Mouse (Mus musculus) embryonic facial prominence, embryonic 15.5 days (tissue): ENCODE data around the gene Gm10337. TPM values are rescaled to one million over a fixed set of nuclear protein-coding genes. Genes with fewer than 3 reads are reported as not detected.

Experiments
- ATAC-seq: fragments of 200-750 bp; cut with Nextera tagmentation; 2 replicates; pipeline ENCODE4 v1.8.0; 2017; ENCODE audit warnings: low read depth, moderate TSS enrichment; ENCODE audit not compliant: insufficient number of reproducible peaks, low FRiP score, low TSS enrichment
- H3K27ac ChIP-seq: fragments of 300-500 bp; sonication (generic); replicated peaks from 2 replicates; pipeline ENCODE4 v1.5.1; 2015; ENCODE audit warnings: mild to moderate bottlenecking, inconsistent platforms
- H3K27me3 ChIP-seq: fragments of 300-500 bp; sonication (generic); 2 replicates; pipeline ENCODE4 v1.6.1; 2015; ENCODE audit warnings: inconsistent platforms
- H3K36me3 ChIP-seq: fragments of 300-500 bp; sonication (generic); 2 replicates; pipeline ENCODE4 v1.6.1; 2015; ENCODE audit warnings: mild to moderate bottlenecking, inconsistent platforms
- H3K4me1 ChIP-seq: fragments of 300-500 bp; sonication (generic); 2 replicates; pipeline ENCODE4 v1.6.1; 2015; ENCODE audit warnings: inconsistent platforms
- H3K4me2 ChIP-seq: fragments of 300-500 bp; sonication (generic); replicated peaks from 2 replicates; pipeline ENCODE4 v1.6.1; 2015; ENCODE audit warnings: mild to moderate bottlenecking, inconsistent platforms
- H3K4me3 ChIP-seq: fragments of 300-500 bp; sonication (generic); replicated peaks from 2 replicates; pipeline ENCODE4 v1.5.1; 2015; ENCODE audit warnings: mild to moderate bottlenecking, inconsistent platforms
- H3K9ac ChIP-seq: fragments of 300-500 bp; sonication (generic); 2 replicates; pipeline ENCODE4 v1.6.1; 2015; ENCODE audit warnings: inconsistent platforms
- H3K9me3 ChIP-seq: fragments of 300-500 bp; sonication (generic); replicated peaks from 2 replicates; pipeline ENCODE4 v1.6.1; 2016; ENCODE audit warnings: inconsistent platforms
- WGBS: fragments of 180-500 bp; shearing (Covaris S2); methylation state at CpG from one replicate; pipeline ENCODE4 v1.1.7; 2015; 5-methylcytosine and 5-hydroxymethylcytosine counted together
- polyA plus RNA-seq: library from polyadenylated mRNA; unstranded; fragments of >200 nt; fragmentation: Nextera tagmentation; extraction: Ambion mirVana; gene quantifications from 2 replicates; pipeline ENCODE4 v1.2.1, GENCODE M21; 2015

Gm10337 gene
- 5.1 TPM in 1 of 2 replicates, not detected in the other for polyA plus RNA-seq

GRCm38 (mm10) chr15:102503447-102503846 is at the start of gene Gm10337:
TSS of gene Gm10337 (plus strand) at chr15:102503722.
- Histone ChIP-seq H3K27me3 (no peaks in the 10 kb centered on the region), H3K9ac (no peak within 1 kb of the TSS), H3K27ac (no peak within 1 kb of the TSS), H3K4me3 (no peak within 1 kb of the TSS), H3K4me2 (no peak within 1 kb of the TSS), H3K9me3 (no peaks in the 10 kb centered on the region), H3K36me3 (peaks cover 74% of the 10 kb centered on the region), H3K4me1 (peaks cover 3% of the 10 kb centered on the region; the same call in 1 of the 2 replicates)
- no peak for ATAC-seq
- WGBS = 80% methylated on average over 1 of the region's 1 CpGs

GRCm38 (mm10) chr15:102455993-102456392 is 47.5 kb upstream of the Gm10337 start:
- no peak overlapping the region for H3K4me3 ChIP-seq
- ATAC-seq = no peak
- no peaks in the 10 kb centered on the region for H3K9me3 ChIP-seq
- H3K36me3 ChIP-seq = no peaks in the 10 kb centered on the region
- no peak overlapping the region for H3K27ac ChIP-seq
- 30% methylated on average over 6 of the region's 6 CpGs for WGBS
- H3K9ac ChIP-seq = no peak overlapping the region
- H3K4me2 ChIP-seq = no peak overlapping the region
- H3K4me1 ChIP-seq = peaks cover 19% of the 10 kb centered on the region
- H3K27me3 ChIP-seq = no peaks in the 10 kb centered on the region

- Histone ChIP-seq H3K27me3 (no peaks in the 10 kb centered on the region), H3K9me3 (no peaks in the 10 kb centered on the region), H3K27ac (0 out of 2 replicates have a peak overlapping the region, but pooled peaks have one; percentile 12), H3K36me3 (peaks cover 6% of the 10 kb centered on the region), H3K9ac (no peak overlapping the region), H3K4me2 (peak overlapping the region; percentile 56), H3K4me1 (peaks cover 19% of the 10 kb centered on the region), H3K4me3 (peak overlapping the region; percentile 51)
- WGBS = 66% methylated on average over 5 of the region's 5 CpGs
- no peak for ATAC-seq
Observed at GRCm38 (mm10) chr15:102458050-102458736, 45.3 kb upstream of the Gm10337 start.

- no peaks in the 10 kb centered on the region for H3K9me3 ChIP-seq
- under 1% methylated on average over 19 of the region's 19 CpGs for WGBS
- peak within 1 kb of the TSS; percentile 51 for H3K4me3 ChIP-seq
- peaks cover 8% of the 10 kb centered on the region for H3K36me3 ChIP-seq
- H3K27me3 ChIP-seq = no peaks in the 10 kb centered on the region
- peak within 1 kb of the TSS; percentile 12; the same call in 1 of the 2 replicates for H3K27ac ChIP-seq
- peak within 1 kb of the TSS; percentile 27 for H3K9ac ChIP-seq
- peak; percentile 83 for ATAC-seq
- peaks cover 19% of the 10 kb centered on the region for H3K4me1 ChIP-seq
- H3K4me2 ChIP-seq = peak within 1 kb of the TSS; percentile 56
Observed at GRCm38 (mm10) chr15:102458904-102459317, 44.6 kb upstream of the Gm10337 start, which contains the start of gene Prr13. TSS of gene Prr13 (plus strand) at chr15:102459028.

- Histone ChIP-seq H3K4me3 (peak overlapping the region; percentile 51), H3K36me3 (peaks cover 8% of the 10 kb centered on the region), H3K4me1 (peaks cover 19% of the 10 kb centered on the region), H3K4me2 (peak overlapping the region; percentile 56), H3K9ac (peak overlapping the region; percentile 27), H3K9me3 (no peaks in the 10 kb centered on the region), H3K27ac (0 out of 2 replicates have a peak overlapping the region, but pooled peaks have one; percentile 12), H3K27me3 (no peaks in the 10 kb centered on the region)
- no peak for ATAC-seq
- WGBS = 29% methylated on average over 6 of the region's 6 CpGs
Observed at GRCm38 (mm10) chr15:102459381-102459780, 44.1 kb upstream of the Gm10337 start.

- no peak for ATAC-seq
- Histone ChIP-seq H3K4me3 (peak overlapping the region; percentile 51), H3K36me3 (peaks cover 8% of the 10 kb centered on the region), H3K9me3 (no peaks in the 10 kb centered on the region), H3K27me3 (no peaks in the 10 kb centered on the region), H3K4me2 (peak overlapping the region; percentile 56), H3K27ac (no peak overlapping the region), H3K9ac (no peak overlapping the region), H3K4me1 (peaks cover 19% of the 10 kb centered on the region)
- 60% methylated on average over 5 of the region's 5 CpGs for WGBS
Observed at GRCm38 (mm10) chr15:102459847-102460246, 43.7 kb upstream of the Gm10337 start.

- no peaks in the 10 kb centered on the region for H3K9me3 ChIP-seq
- peaks cover 8% of the 10 kb centered on the region for H3K36me3 ChIP-seq
- 76% methylated on average over 12 of the region's 12 CpGs for WGBS
- ATAC-seq = no peak
- no peak overlapping the region for H3K27ac ChIP-seq
- no peak overlapping the region for H3K4me2 ChIP-seq
- no peaks in the 10 kb centered on the region for H3K27me3 ChIP-seq
- no peak overlapping the region for H3K4me3 ChIP-seq
- H3K4me1 ChIP-seq = peaks cover 19% of the 10 kb centered on the region
- no peak overlapping the region for H3K9ac ChIP-seq
Observed at GRCm38 (mm10) chr15:102460409-102460808, 43.1 kb upstream of the Gm10337 start.

- no peak overlapping the region for H3K4me2 ChIP-seq
- H3K4me1 ChIP-seq = peaks cover 19% of the 10 kb centered on the region
- no peak overlapping the region for H3K9ac ChIP-seq
- H3K36me3 ChIP-seq = peaks cover 8% of the 10 kb centered on the region
- no peaks in the 10 kb centered on the region for H3K9me3 ChIP-seq
- WGBS = 52% methylated on average over 4 of the region's 4 CpGs
- no peak overlapping the region for H3K4me3 ChIP-seq
- no peak for ATAC-seq
- H3K27me3 ChIP-seq = no peaks in the 10 kb centered on the region
- H3K27ac ChIP-seq = no peak overlapping the region
Observed at GRCm38 (mm10) chr15:102460971-102461370, 42.6 kb upstream of the Gm10337 start.

GRCm38 (mm10) chr15:102461430-102462075 is 42.0 kb upstream of the Gm10337 start:
- Histone ChIP-seq H3K4me2 (no peak overlapping the region), H3K9me3 (no peaks in the 10 kb centered on the region), H3K36me3 (peaks cover 8% of the 10 kb centered on the region), H3K4me1 (peaks cover 19% of the 10 kb centered on the region), H3K27ac (no peak overlapping the region), H3K27me3 (no peaks in the 10 kb centered on the region), H3K4me3 (no peak overlapping the region), H3K9ac (no peak overlapping the region)
- WGBS = 79% methylated on average over 9 of the region's 9 CpGs
- no peak for ATAC-seq

GRCm38 (mm10) chr15:102463666-102464065 is 39.9 kb upstream of the Gm10337 start:
- no peak overlapping the region for H3K9ac ChIP-seq
- H3K27me3 ChIP-seq = no peaks in the 10 kb centered on the region
- H3K4me3 ChIP-seq = no peak overlapping the region
- peaks cover 16% of the 10 kb centered on the region for H3K4me1 ChIP-seq
- H3K36me3 ChIP-seq = peaks cover 11% of the 10 kb centered on the region
- H3K9me3 ChIP-seq = no peaks in the 10 kb centered on the region
- no peak overlapping the region for H3K4me2 ChIP-seq
- no peak overlapping the region for H3K27ac ChIP-seq
- no peak for ATAC-seq

- Histone ChIP-seq H3K9me3 (no peaks in the 10 kb centered on the region), H3K9ac (no peak overlapping the region), H3K4me3 (no peak overlapping the region), H3K36me3 (peaks cover 12% of the 10 kb centered on the region; the same call in 1 of the 2 replicates), H3K27me3 (no peaks in the 10 kb centered on the region), H3K27ac (no peak overlapping the region), H3K4me2 (no peak overlapping the region), H3K4me1 (peaks cover 15% of the 10 kb centered on the region)
- ATAC-seq = no peak
- WGBS = 94% methylated on average over 9 of the region's 9 CpGs
Observed at GRCm38 (mm10) chr15:102468675-102469370, 34.7 kb upstream of the Gm10337 start.
